Mouse (Mus musculus) megakaryocyte, embryonic 14.5 days (primary cell): ENCODE data around the gene Spns3. TPM values are rescaled to one million over a fixed set of nuclear protein-coding genes. Genes with fewer than 3 reads are reported as not detected.

Source experiments
- H3K27me3 ChIP-seq: replicated peaks from 2 replicates; pipeline ENCODE3; 2012; ENCODE audit warnings: inconsistent platforms
- H3K36me3 ChIP-seq: replicated peaks from 2 replicates; pipeline ENCODE3; 2012; ENCODE audit warnings: low read length, inconsistent platforms, mixed read lengths
- H3K4me1 ChIP-seq: 2 replicates; pipeline ENCODE4 v1.6.1; 2012; ENCODE audit warnings: inconsistent platforms
- H3K4me3 ChIP-seq: replicated peaks from 2 replicates; pipeline ENCODE3; 2012; ENCODE audit warnings: moderate library complexity, mild to moderate bottlenecking, inconsistent platforms
- H3K9me3 ChIP-seq: 2 replicates; pipeline ENCODE4 v1.6.1; 2012; ENCODE audit warnings: inconsistent platforms
- FLI1 ChIP-seq: IDR thresholded peaks from 2 replicates; pipeline ENCODE4 v1.6.1; 2012; ENCODE audit warnings: low read length, inconsistent platforms, mixed read lengths
- GATA1 ChIP-seq: IDR thresholded peaks from 3 replicates; pipeline ENCODE4 v1.6.1; 2012; ENCODE audit warnings: mixed read lengths, low read length, inconsistent platforms, borderline replicate concordance
- polyA plus RNA-seq: library from polyadenylated mRNA; stranded (reverse); fragments of >175 nt; gene quantifications from 2 replicates; pipeline ENCODE4 v1.2.3, GENCODE M21; 2012; ENCODE audit warnings: low replicate concordance; ENCODE audit not compliant: insufficient read depth

The Spns3 gene
- polyA plus RNA-seq, 1 experiment: 31.7 TPM

GRCm38 (mm10) chr11:72576466-72577351 lies 26.4 kb upstream of the Spns3 start:
- Histone ChIP-seq H3K4me3 (peak overlapping the region; percentile 74), H3K36me3 (no peaks in the 10 kb centered on the region), H3K9me3 (no peaks in the 10 kb centered on the region), H3K4me1 (peaks cover 14% of the 10 kb centered on the region), H3K27me3 (peaks cover 7% of the 10 kb centered on the region)
- TF ChIP-seq GATA1 (no peak), FLI1 (no peak)

DNA sequence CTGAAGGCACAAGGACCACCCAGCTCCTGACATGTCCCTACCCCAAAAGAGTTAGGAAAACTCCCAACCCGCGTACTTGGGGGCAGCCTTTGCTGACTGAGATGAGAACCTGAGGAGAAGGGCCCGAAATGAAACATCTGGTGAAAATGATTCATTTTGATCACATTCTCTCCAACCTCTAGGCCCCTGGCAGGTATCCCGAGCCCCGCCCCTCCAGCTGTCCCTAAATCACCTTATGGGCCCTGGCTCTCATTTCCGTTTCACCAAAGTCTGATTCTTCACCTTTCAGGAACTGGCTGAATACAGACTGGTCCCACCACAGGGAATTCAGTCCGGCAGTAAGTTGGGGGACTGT lies 25.8 kb upstream of the Spns3 start:
- peak overlapping the region; percentile 69 for H3K4me3 ChIP-seq

GRCm38 (mm10) chr11:72573819-72574218 lies 23.5 kb upstream of the Spns3 start:
- Histone ChIP-seq H3K4me3 (no peak overlapping the region), H3K36me3 (no peaks in the 10 kb centered on the region), H3K27me3 (peaks cover 10% of the 10 kb centered on the region), H3K9me3 (no peaks in the 10 kb centered on the region), H3K4me1 (peaks cover 40% of the 10 kb centered on the region)
- TF ChIP-seq FLI1: no peak
- no peak for TF ChIP-seq GATA1

More for the DNA sequence above, 25.8 kb upstream of the Spns3 start:
- H3K27me3 ChIP-seq: peaks cover 10% of the 10 kb centered on the region
- H3K36me3 ChIP-seq: no peaks in the 10 kb centered on the region
- H3K4me1 ChIP-seq: peaks cover 19% of the 10 kb centered on the region
- TF ChIP-seq GATA1 (no peak), FLI1 (no peak)
- H3K9me3 ChIP-seq: no peaks in the 10 kb centered on the region

DNA sequence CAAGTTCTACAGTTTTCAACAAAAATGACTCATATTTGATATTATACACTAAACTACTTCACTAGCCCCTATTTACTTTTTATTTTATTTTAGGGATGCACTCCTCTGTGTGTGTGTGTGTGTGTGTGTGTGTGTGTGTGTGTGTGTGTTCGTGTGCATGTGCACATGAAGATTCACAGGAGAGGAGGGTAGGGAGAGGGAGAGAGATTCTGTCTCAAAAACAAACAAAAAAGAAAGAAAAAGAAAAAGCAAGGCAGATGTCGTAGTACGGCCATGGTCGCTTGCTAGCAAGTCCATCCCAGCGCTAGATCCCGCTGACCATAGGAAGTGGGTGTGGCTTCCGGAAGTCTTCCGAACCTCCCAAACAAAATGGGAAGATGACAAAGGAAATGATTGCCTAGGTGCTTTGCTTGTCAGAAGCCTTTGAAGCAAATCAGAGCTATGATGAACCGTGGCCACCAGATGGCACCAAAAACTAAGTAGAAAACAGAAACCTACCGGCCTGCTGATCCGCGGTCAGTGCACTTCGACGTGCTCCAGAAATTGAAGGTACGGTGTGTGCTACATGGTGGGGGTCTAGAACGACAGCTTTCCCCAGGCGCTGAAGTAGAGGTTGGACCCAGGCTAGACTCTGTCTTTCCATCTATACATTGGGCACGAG lies 20.1 kb upstream of the Spns3 start:
- Histone ChIP-seq H3K9me3 (no peaks in the 10 kb centered on the region), H3K4me1 (peaks cover 36% of the 10 kb centered on the region), H3K27me3 (peaks cover 3% of the 10 kb centered on the region), H3K36me3 (no peaks in the 10 kb centered on the region), H3K4me3 (peak overlapping the region; percentile 88)
- TF ChIP-seq GATA1: no peak
- TF ChIP-seq FLI1: no peak

- no peaks in the 10 kb centered on the region for H3K36me3 ChIP-seq
- H3K27me3 ChIP-seq: peaks cover 3% of the 10 kb centered on the region
- no peak for TF ChIP-seq GATA1
- no peak for TF ChIP-seq FLI1
- H3K4me1 ChIP-seq: peaks cover 36% of the 10 kb centered on the region
- H3K9me3 ChIP-seq: no peaks in the 10 kb centered on the region
- no peak overlapping the region for H3K4me3 ChIP-seq
Measured at GRCm38 (mm10) chr11:72569671-72570318, 19.5 kb upstream of the Spns3 start.

DNA sequence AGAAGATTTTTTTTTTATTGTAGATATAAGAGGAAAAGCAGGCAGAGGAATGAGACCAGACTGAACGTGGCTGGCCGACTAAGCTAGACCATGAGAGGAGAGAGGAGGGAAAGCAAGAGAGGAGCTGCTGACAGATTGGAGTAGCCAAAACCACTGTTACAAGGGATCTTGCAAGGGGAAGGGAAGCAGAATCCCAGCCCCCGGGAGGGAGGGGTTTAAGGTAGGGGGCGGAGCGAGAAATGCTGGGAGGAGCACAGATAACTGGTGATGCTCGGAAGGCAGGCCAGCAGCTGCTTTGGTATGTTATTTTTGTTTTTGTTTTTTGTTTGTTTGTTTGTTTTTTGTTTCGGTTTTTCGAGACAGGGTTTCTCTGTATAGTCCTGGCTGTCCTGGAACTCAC lies 18.7 kb upstream of the Spns3 start:
- TF ChIP-seq FLI1 (no peak), GATA1 (no peak)
- H3K9me3 ChIP-seq: no peaks in the 10 kb centered on the region
- H3K4me1 ChIP-seq: peaks cover 38% of the 10 kb centered on the region
- H3K36me3 ChIP-seq: no peaks in the 10 kb centered on the region
- H3K27me3 ChIP-seq: peaks cover 3% of the 10 kb centered on the region
- peak overlapping the region; percentile 52 for H3K4me3 ChIP-seq

DNA sequence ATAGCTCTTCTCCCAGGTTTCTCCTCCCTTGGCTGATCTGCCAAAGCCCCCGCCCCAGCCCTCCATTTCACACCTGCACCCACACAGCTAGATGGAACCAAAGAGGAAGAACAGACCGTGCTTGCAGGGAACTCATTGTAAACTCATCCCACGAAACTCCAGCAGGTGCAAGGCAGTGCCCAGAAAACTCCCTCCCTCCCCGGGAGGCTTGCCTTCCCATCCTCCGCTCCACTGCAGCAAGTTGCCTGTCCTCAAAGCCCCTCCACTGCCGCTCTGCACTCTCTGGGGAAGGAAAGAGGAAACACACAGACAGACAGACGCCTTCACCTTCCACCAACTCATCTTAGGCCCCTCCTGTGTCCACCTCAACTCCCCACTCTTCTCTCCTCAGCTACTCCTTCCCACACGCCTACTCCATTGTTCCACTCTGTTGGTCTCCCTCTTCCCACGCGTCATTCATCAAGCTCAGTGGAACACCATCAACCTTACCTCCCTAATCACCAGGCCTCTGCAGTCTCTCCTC lies 16.6 kb upstream of the Spns3 start:
- Histone ChIP-seq H3K27me3 (peaks cover 8% of the 10 kb centered on the region), H3K9me3 (no peaks in the 10 kb centered on the region), H3K4me3 (no peak overlapping the region), H3K36me3 (no peaks in the 10 kb centered on the region), H3K4me1 (peaks cover 42% of the 10 kb centered on the region)
- no peak for TF ChIP-seq FLI1
- no peak for TF ChIP-seq GATA1

DNA sequence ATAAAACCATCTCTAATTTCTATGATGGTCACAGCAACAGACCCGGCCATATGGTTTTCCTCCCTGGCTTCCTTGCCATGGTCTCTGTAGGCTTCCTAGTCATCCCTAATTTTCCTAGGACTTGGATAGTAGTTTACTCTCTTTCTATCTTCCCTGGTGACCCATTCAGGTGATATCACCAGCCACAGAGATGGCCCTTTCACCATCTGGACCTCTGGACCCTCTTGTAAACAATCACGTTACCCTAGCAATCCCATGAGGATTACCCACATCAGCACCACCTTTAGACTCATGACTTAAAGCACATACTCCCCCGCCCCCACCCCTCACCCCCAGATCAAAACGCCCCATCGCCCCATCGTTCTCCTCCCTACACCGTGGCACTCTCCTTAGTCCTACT lies 16.0 kb upstream of the Spns3 start:
- H3K4me3 ChIP-seq: no peak overlapping the region
- H3K9me3 ChIP-seq: no peaks in the 10 kb centered on the region
- TF ChIP-seq GATA1 (no peak), FLI1 (no peak)
- H3K4me1 ChIP-seq: peaks cover 39% of the 10 kb centered on the region
- H3K27me3 ChIP-seq: peaks cover 6% of the 10 kb centered on the region
- no peaks in the 10 kb centered on the region for H3K36me3 ChIP-seq

DNA sequence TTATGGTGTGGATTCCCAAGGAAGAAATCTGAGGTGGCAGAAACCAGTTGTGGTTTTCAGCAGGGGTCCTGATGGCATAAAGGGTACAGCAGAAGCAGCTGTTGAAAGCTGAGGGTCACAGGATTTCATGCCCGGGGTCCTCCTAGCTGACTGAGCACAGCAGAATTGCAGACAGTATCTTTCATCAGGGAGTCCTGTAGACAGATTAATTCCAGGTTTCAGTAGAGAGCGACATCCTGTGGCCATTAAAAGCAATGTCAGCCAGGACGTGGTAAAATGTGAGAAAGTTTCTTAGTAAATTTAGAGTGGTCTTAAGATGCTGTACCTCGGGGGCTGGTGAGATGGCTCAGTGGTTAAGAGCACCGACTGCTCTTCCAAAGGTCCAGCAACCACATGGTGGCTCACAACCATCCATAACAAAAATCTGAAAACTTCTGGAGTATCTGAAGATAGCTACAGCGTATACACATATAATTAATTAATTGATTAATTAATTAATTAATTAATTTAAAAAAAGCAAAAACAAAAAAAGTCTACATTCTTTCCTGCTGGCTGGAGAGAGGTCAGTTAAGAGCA lies 14.0 kb upstream of the Spns3 start:
- H3K4me1 ChIP-seq: peaks cover 21% of the 10 kb centered on the region
- H3K9me3 ChIP-seq: no peaks in the 10 kb centered on the region
- H3K4me3 ChIP-seq: peak overlapping the region; percentile 10
- no peak for TF ChIP-seq FLI1
- no peak for TF ChIP-seq GATA1
- no peaks in the 10 kb centered on the region for H3K36me3 ChIP-seq
- H3K27me3 ChIP-seq: peaks cover 5% of the 10 kb centered on the region

DNA sequence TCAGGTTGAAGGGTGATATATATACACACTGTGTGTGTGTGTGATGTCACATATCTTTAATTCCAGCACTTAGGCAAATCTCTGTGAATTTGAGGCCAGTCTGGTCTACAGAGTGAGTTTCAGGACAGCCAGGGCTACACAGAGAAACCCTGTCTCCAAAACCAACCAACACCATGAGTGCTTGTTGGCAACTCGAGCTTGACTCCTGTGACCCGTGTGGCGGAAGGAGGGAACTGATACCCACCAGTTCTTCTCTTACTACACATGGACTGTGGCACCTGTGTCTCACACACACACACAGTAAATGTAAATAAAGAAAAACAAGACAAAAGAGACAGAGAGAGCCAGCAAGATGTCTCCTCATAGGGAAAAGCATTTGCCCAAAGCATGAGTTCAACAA lies 10.4 kb upstream of the Spns3 start:
- peaks cover 30% of the 10 kb centered on the region for H3K4me1 ChIP-seq
- no peak for TF ChIP-seq GATA1
- no peak for TF ChIP-seq FLI1
- H3K4me3 ChIP-seq: no peak overlapping the region
- H3K36me3 ChIP-seq: no peaks in the 10 kb centered on the region
- peaks cover 7% of the 10 kb centered on the region for H3K27me3 ChIP-seq
- H3K9me3 ChIP-seq: no peaks in the 10 kb centered on the region
